Mouse (Mus musculus): ENCODE measurements at regions not wholly inside any gene's neighbourhood (a gene's known extent, or its start where the extent isn't known, plus 50 kb on each side); places are given as distances from the start of the nearest gene placed in this dataset.

GRCm38 (mm10) chr15:28732409-28732808, 528.9 kb downstream of the Dnah5 start:
- Histone ChIP-seq H3K36me3 (no peaks in the 10 kb centered on the region), H3K9me3 (no peaks in the 10 kb centered on the region), H3K27me3 (no peaks in the 10 kb centered on the region), H3K9ac (replicated peaks) (no peak overlapping the region), H3K4me3 (no peak overlapping the region), H3K4me1 (no peaks in the 10 kb centered on the region), H3K27ac (replicated peaks) (no peak overlapping the region), H3K4me2 (replicated peaks) (no peak overlapping the region)
- 89% methylated on average over 5 of the region's 5 CpGs for WGBS
- no peak for ATAC-seq (replicated peaks)

GRCm38 (mm10) chr15:28740591-28740990, 537.0 kb downstream of the Dnah5 start:
- H3K9me3 ChIP-seq, result no peaks in the 10 kb centered on the region
- 67% methylated on average over 2 of the region's 2 CpGs for WGBS
- ATAC-seq (replicated peaks), result peak; percentile 51; the same call in 1 of the 2 replicates
- no peaks in the 10 kb centered on the region for H3K4me1 ChIP-seq
- H3K36me3 ChIP-seq, result no peaks in the 10 kb centered on the region
- H3K9ac ChIP-seq (replicated peaks), result no peak overlapping the region
- H3K4me2 ChIP-seq (replicated peaks), result no peak overlapping the region
- no peak overlapping the region for H3K27ac ChIP-seq (replicated peaks)
- H3K4me3 ChIP-seq, result no peak overlapping the region
- H3K27me3 ChIP-seq, result no peaks in the 10 kb centered on the region

- Histone ChIP-seq H3K4me2 (replicated peaks) (no peak overlapping the region), H3K4me3 (no peak overlapping the region), H3K9ac (replicated peaks) (no peak overlapping the region), H3K4me1 (no peaks in the 10 kb centered on the region), H3K9me3 (no peaks in the 10 kb centered on the region), H3K36me3 (no peaks in the 10 kb centered on the region), H3K27me3 (no peaks in the 10 kb centered on the region), H3K27ac (replicated peaks) (no peak overlapping the region)
- WGBS, result 39% methylated on average over 1 of the region's 1 CpGs
- ATAC-seq (replicated peaks), result no peak
Observed at GRCm38 (mm10) chr15:28745691-28746090, 542.1 kb downstream of the Dnah5 start.

DNA sequence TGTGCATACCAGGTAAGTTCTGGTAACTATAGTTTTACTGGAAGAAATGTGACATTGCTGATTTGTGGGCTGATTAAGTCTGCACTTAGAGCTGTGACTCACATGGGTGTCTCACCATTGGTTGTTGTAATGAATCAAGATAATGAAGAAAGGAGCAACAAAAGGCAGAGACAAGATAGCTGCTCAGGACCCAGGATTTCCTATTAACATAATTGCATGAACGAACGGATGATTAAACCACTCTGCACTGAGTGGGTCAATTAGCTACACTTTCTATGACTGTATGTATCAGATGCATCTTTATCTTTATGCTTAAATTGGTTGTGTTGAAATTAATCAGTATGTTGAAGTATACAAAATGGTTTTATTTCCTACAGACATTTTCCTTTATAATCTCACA, 543.1 kb downstream of the Dnah5 start:
- Histone ChIP-seq H3K9me3 (no peaks in the 10 kb centered on the region), H3K4me1 (no peaks in the 10 kb centered on the region), H3K27ac (replicated peaks) (no peak overlapping the region), H3K9ac (replicated peaks) (no peak overlapping the region), H3K4me2 (replicated peaks) (no peak overlapping the region), H3K27me3 (no peaks in the 10 kb centered on the region), H3K36me3 (no peaks in the 10 kb centered on the region), H3K4me3 (no peak overlapping the region)
- no peak for ATAC-seq (replicated peaks)
- 57% methylated on average over 2 of the region's 2 CpGs for WGBS

- no peak overlapping the region for H3K27ac ChIP-seq (replicated peaks)
- no peaks in the 10 kb centered on the region for H3K27me3 ChIP-seq
- H3K9me3 ChIP-seq, result no peaks in the 10 kb centered on the region
- no peaks in the 10 kb centered on the region for H3K4me1 ChIP-seq
- H3K4me2 ChIP-seq (replicated peaks), result no peak overlapping the region
- WGBS, result 88% methylated on average over 4 of the region's 4 CpGs
- ATAC-seq (replicated peaks), result no peak
- no peak overlapping the region for H3K4me3 ChIP-seq
- no peaks in the 10 kb centered on the region for H3K36me3 ChIP-seq
- H3K9ac ChIP-seq (replicated peaks), result no peak overlapping the region
Observed at GRCm38 (mm10) chr15:28758736-28759135, 555.2 kb downstream of the Dnah5 start.

Data from forebrain, embryonic 15.5 days (tissue).